Mouse (Mus musculus) neutrophil, adult 59 days (primary cell): ENCODE results near the gene Gm3854. TPM values are rescaled to one million over a fixed set of nuclear protein-coding genes. Genes with fewer than 3 reads are reported as not detected.

Experiments used
- total RNA-seq, 2 experiments: library from RNA; stranded (reverse); gene quantifications; 1 replicate in 1 of 2; 2 replicates in 1 of 2; pipeline ENCODE4 v1.2.4; 2023

Gm3854 gene
- total RNA-seq: under 1 TPM in 1 of 2 experiments, not detected in 1; 0.11 TPM

DNA sequence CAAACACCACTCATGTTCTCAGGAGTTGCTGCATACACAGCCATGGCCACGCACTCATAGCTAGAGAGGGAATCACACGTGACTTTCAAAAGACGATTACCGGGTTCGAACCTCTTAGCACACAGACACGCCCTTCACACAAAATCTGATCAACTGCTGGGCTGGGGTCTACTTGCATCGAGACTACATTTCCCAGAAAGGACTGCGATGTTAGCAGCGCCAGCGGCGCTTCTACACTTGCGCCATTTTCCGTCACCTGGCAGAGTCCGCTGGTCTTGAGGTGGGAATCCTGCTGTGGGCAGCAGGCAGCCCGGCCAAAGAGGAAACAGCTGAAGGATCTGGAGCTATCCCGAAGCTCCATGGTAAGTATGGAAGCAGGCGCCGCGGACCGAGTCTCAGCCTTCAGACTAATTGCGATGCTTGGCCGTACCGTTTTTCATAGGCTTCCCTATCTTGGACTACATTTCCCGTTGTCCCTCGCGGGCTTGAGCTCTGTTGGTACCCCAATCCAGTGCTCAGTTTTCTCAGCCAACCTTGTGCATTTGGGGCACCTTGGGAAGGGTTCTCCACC lies at the start of gene Gm3854:
Gene Gm3854 (plus strand): TSS at position 259 of the 571 bp plus-strand sequence.

DNA sequence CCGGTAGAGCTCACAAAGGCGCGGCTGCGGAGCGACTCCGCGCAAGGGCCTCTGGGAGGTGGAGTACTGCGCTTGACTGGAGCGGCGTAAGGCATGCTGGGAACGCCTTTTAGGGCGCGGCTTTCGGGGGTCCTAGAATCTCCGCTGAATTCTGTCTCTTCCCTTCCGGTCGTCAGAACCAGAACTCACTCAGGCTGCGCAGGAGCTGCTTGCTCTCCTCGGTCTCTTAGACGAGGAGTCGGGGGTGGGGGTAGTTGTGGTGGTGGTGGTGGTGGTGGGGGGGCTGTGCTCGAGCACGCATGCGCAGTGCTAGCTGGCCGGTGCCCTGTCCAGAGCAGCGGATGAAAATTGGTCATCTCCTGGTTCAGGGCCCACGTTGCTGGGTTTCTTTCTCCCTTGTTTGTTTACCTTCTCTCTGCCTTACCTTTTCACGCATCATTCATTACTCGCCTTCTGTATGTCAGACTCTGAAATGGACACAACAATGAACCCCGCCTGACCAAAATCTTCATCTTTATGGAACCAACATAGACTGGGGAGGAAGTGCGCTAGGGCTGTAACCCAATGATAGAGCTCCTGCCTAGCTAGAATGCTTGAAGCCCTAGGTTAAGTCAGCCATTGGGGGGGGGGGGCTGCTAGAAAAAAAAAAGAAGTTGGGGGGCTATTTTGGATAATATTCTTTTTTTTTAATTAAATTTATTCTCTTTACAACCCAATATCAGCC lies 12.2 kb upstream of the Gm3854 start, which contains the start of gene Zfp583:
Gene Zfp583 (minus strand): TSS at position 53 of the 724 bp plus-strand sequence.

DNA sequence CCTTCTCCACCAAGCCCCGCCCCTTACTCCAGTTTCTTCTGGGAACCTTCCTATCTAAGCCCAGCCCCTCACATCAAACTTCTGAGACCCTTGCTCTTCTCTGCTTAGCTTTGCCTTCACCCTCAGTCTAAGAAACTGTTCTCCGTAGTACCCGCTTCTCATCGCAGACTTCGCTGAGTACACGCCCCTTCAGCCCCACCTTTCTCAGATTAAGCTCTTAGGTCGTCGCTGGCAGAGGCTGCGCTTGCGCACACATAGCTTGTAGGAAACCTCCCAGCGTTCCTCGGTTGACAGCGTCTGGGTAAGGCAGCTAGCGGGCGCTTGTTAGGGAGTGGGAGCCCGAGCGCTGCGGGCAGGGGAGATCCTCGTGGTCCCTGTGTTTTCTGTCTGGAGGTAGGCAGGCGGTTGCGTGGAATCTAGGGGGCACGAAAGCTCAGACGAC lies 19.5 kb downstream of the Gm3854 start, which contains the start of gene Zfp78:
Gene Zfp78 (plus strand): TSS at position 234 of the 442 bp plus-strand sequence.

DNA sequence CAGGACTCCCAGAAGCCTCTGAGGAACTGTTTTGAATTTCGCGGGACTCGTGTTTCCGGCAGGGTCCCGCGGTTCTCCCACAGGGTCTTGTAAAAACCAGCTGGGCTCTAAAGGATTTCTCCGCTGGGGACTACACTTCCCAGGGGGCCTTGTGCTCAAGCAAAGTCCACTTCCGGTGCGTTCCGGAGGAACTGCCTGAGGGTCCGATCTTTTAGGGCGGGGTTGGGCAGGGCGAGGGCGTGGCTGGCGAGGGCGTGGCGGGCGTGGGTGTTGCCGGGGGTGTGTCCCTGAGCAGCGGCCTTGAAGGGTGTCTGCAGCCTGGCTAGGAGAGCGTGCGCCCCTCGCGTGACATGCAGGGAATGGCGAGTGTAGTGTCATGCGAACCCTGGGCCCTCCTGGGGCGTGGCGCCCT lies 39.5 kb downstream of the Gm3854 start, which contains the start of gene Zfp28:
Gene Zfp28 (plus strand): TSS at position 252 of the 412 bp plus-strand sequence.

DNA sequence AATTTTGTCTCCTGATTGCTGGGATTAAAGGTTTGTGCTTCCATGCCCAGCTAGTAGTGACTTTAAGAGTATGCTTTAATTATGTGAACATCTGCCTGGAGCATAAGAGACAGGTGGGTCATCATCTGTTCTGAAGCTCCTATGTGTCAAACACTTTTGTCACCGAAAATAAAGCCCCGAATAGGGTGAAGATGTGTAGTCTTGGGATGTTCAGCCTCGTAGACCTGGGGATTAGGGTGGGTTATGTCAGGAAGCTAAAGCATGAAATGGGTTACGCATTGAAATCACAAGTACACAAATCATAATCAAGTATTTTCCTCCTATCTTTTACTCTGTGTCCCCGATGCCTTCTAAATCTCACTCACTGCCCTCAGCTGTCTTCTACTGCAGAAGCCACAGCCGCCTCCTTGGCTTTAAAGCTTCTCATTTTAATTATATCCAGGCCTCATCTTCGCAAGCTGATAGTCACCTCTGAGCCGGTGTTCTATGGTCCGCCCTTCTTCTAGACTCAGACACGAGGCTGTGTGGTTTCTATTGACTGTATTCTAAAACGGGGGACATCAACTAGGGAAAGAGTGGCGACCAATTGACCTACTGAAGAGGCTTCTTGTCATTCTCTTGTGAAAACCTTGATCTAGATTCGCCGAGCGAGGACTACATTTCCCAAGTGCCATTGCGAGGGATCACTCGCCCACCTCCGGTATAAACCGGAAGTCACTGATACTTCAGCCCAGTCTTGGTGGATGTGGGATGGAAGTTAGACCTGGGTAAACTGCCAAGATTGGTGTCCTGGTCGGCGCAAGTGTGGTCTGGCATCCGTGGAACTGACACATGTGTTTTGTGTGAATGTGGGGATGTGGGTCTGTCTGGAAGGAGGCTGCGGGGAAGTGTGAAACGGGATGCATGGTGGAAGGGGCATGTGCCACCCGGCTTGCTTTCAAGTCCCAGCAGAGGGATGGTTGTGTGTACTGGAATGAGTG lies 54.7 kb downstream of the Gm3854 start, which contains the start of gene Smim17:
Gene Smim17 (plus strand): TSS at position 720 of the 980 bp plus-strand sequence.

Other genes starting within 250 kb of the Gm3854 start
- gene Zfp787, start 187.8 kb upstream of the Gm3854 start, total RNA-seq: 10 to 100 TPM; 28.5 to 31.3 TPM
- 10 to 100 TPM in 1 of 2 experiments, 1 to 10 TPM in 1; 6.2 to 10.2 TPM for gene Zfp444, start 171.5 kb upstream of the Gm3854 start, total RNA-seq
- not detected for gene Galp, start 146.7 kb upstream of the Gm3854 start, total RNA-seq
- not detected for gene Zscan5b, start 121.5 kb upstream of the Gm3854 start, total RNA-seq
- gene Epp13, start 91.0 kb upstream of the Gm3854 start, total RNA-seq: not detected
- gene Zfp667, start 57.2 kb upstream of the Gm3854 start, total RNA-seq: under 1 TPM; 0.24 to 0.35 TPM
- under 1 TPM; 0.60 to 0.73 TPM for gene Zfp583, start 12.5 kb upstream of the Gm3854 start, total RNA-seq
- gene Zfp78, start 19.5 kb downstream of the Gm3854 start, total RNA-seq: 1 to 10 TPM in 1 of 2 experiments, under 1 TPM in 1; 0.88 to 1.2 TPM
- gene Zfp28, start 39.5 kb downstream of the Gm3854 start, total RNA-seq: 1 to 10 TPM; 1.4 to 2.2 TPM
- gene Smim17, start 55.0 kb downstream of the Gm3854 start, total RNA-seq: not detected
- not detected for gene Gm20715, start 66.5 kb downstream of the Gm3854 start, total RNA-seq
- not detected for gene Olfr1344, start 94.9 kb downstream of the Gm3854 start, total RNA-seq
- under 1 TPM in 1 of 2 experiments, not detected in 1; 0.04 TPM for gene Olfr1336, start 112.4 kb downstream of the Gm3854 start, total RNA-seq
- not detected for gene Olfr1346, start 123.3 kb downstream of the Gm3854 start, total RNA-seq
- gene Olfr5, start 143.2 kb downstream of the Gm3854 start, total RNA-seq: not detected
- gene Olfr1347, start 156.0 kb downstream of the Gm3854 start, total RNA-seq: not detected
- not detected for gene Olfr1348, start 165.0 kb downstream of the Gm3854 start, total RNA-seq
- not detected for gene Olfr1349, start 179.2 kb downstream of the Gm3854 start, total RNA-seq
- not detected for gene Olfr1350, start 221.1 kb downstream of the Gm3854 start, total RNA-seq